Mouse (Mus musculus) neural tube, embryonic 12.5 days (tissue): Measurements from ENCODE around the gene Myl3. TPM values are rescaled to one million over a fixed set of nuclear protein-coding genes. Genes with fewer than 3 reads are reported as not detected.
A peak's percentile ranks its signal among the peaks of the same experiment; 100 is the strongest.

Experiments used
- ATAC-seq: fragments of 200-750 bp; cut with Nextera tagmentation; 2 replicates; pipeline ENCODE4 v1.8.0; 2017; ENCODE audit warnings: low read depth, mild to moderate bottlenecking, moderate TSS enrichment, moderate library complexity; ENCODE audit not compliant: low FRiP score
- H3K27ac ChIP-seq: fragments of 300-500 bp; sonication (generic); 2 replicates; pipeline ENCODE4 v1.5.1; 2016
- H3K27me3 ChIP-seq: fragments of 300-500 bp; sonication (generic); replicated peaks from 2 replicates; pipeline ENCODE4 v1.6.1; 2016; ENCODE audit warnings: mild to moderate bottlenecking
- H3K36me3 ChIP-seq: fragments of 300-500 bp; sonication (generic); 2 replicates; pipeline ENCODE4 v1.6.1; 2016; ENCODE audit warnings: mild to moderate bottlenecking
- H3K4me1 ChIP-seq: fragments of 300-500 bp; sonication (generic); 2 replicates; pipeline ENCODE4 v1.6.1; 2016
- H3K4me2 ChIP-seq: fragments of 300-500 bp; sonication (generic); replicated peaks from 2 replicates; pipeline ENCODE4 v1.6.1; 2016; ENCODE audit warnings: mild to moderate bottlenecking
- H3K4me3 ChIP-seq: fragments of 300-500 bp; sonication (generic); 2 replicates; pipeline ENCODE4 v1.5.1; 2016
- H3K9ac ChIP-seq: fragments of 300-500 bp; sonication (generic); 2 replicates; pipeline ENCODE4 v1.6.1; 2016; ENCODE audit warnings: mild to moderate bottlenecking
- H3K9me3 ChIP-seq: fragments of 300-500 bp; sonication (generic); 2 replicates; pipeline ENCODE4 v1.6.1; 2016; ENCODE audit warnings: mild to moderate bottlenecking
- WGBS: fragments of 180-500 bp; shearing (Covaris S2); methylation state at CpG from one replicate; pipeline ENCODE4 v1.1.7; 2016; 5-methylcytosine and 5-hydroxymethylcytosine counted together
- polyA plus RNA-seq: library from polyadenylated mRNA; unstranded; fragments of >200 nt; fragmentation: Nextera tagmentation; extraction: Ambion mirVana; gene quantifications from 2 replicates; pipeline ENCODE4 v1.2.1, GENCODE M21; 2016

Myl3 gene
- polyA plus RNA-seq, 1 experiment from 2014 or later: 1.0 TPM

GRCm38 (mm10) chr9:110712545-110712944 is 29.1 kb upstream of the Myl3 start:
- Histone ChIP-seq H3K27ac (no peak overlapping the region), H3K4me2 (no peak overlapping the region), H3K4me1 (no peaks in the 10 kb centered on the region), H3K27me3 (no peaks in the 10 kb centered on the region), H3K4me3 (no peak overlapping the region), H3K9me3 (no peaks in the 10 kb centered on the region), H3K36me3 (peaks cover 38% of the 10 kb centered on the region), H3K9ac (no peak overlapping the region)
- 92% methylated on average over 4 of the region's 4 CpGs for WGBS
- no peak for ATAC-seq

GRCm38 (mm10) chr9:110713389-110713788 is 28.3 kb upstream of the Myl3 start:
- Histone ChIP-seq H3K9ac (no peak overlapping the region), H3K27ac (no peak overlapping the region), H3K36me3 (peaks cover 33% of the 10 kb centered on the region), H3K4me3 (no peak overlapping the region), H3K9me3 (no peaks in the 10 kb centered on the region), H3K4me2 (no peak overlapping the region), H3K4me1 (no peaks in the 10 kb centered on the region), H3K27me3 (no peaks in the 10 kb centered on the region)
- no peak for ATAC-seq
- whole genome bisulfite sequencing: 67% methylated on average over 1 of the region's 1 CpGs

GRCm38 (mm10) chr9:110715426-110715825 is 26.2 kb upstream of the Myl3 start:
- Histone ChIP-seq H3K9ac (no peak overlapping the region), H3K4me3 (no peak overlapping the region), H3K4me1 (0 out of 2 replicates have a peak, but pooled peaks cover 7% of the 10 kb centered on the region), H3K27ac (no peak overlapping the region), H3K36me3 (peaks cover 30% of the 10 kb centered on the region; the same call in 1 of the 2 replicates), H3K27me3 (no peaks in the 10 kb centered on the region), H3K4me2 (no peak overlapping the region), H3K9me3 (no peaks in the 10 kb centered on the region)
- WGBS: 56% methylated on average over 1 of the region's 1 CpGs
- no peak for ATAC-seq

- H3K4me3 ChIP-seq: no peak overlapping the region
- H3K4me1 ChIP-seq: 0 out of 2 replicates have a peak, but pooled peaks cover 7% of the 10 kb centered on the region
- H3K9ac ChIP-seq: no peak overlapping the region
- H3K27me3 ChIP-seq: no peaks in the 10 kb centered on the region
- H3K4me2 ChIP-seq: no peak overlapping the region
- H3K27ac ChIP-seq: no peak overlapping the region
- H3K36me3 ChIP-seq: peaks cover 22% of the 10 kb centered on the region; the same call in 1 of the 2 replicates
- ATAC-seq: peak; percentile 77
- no peaks in the 10 kb centered on the region for H3K9me3 ChIP-seq
- WGBS: 31% methylated on average over 4 of the region's 4 CpGs
Measured at GRCm38 (mm10) chr9:110716775-110717174, 24.9 kb upstream of the Myl3 start.

- WGBS: 90% methylated on average over 6 of the region's 6 CpGs
- Histone ChIP-seq H3K36me3 (peaks cover 18% of the 10 kb centered on the region; the same call in 1 of the 2 replicates), H3K9ac (no peak overlapping the region), H3K27ac (no peak overlapping the region), H3K4me2 (no peak overlapping the region), H3K9me3 (no peaks in the 10 kb centered on the region), H3K4me1 (0 out of 2 replicates have a peak, but pooled peaks cover 7% of the 10 kb centered on the region), H3K4me3 (no peak overlapping the region), H3K27me3 (no peaks in the 10 kb centered on the region)
- ATAC-seq: no peak
Measured at GRCm38 (mm10) chr9:110718071-110718470, 23.6 kb upstream of the Myl3 start.

- ATAC-seq: no peak
- peaks cover 20% of the 10 kb centered on the region; the same call in 1 of the 2 replicates for H3K36me3 ChIP-seq
- H3K4me1 ChIP-seq: 0 out of 2 replicates have a peak, but pooled peaks cover 7% of the 10 kb centered on the region
- no peak overlapping the region for H3K27ac ChIP-seq
- H3K9ac ChIP-seq: no peak overlapping the region
- no peak overlapping the region for H3K4me3 ChIP-seq
- no peaks in the 10 kb centered on the region for H3K27me3 ChIP-seq
- H3K4me2 ChIP-seq: no peak overlapping the region
- no peaks in the 10 kb centered on the region for H3K9me3 ChIP-seq
- WGBS: 81% methylated on average over 3 of the region's 3 CpGs
Measured at GRCm38 (mm10) chr9:110718810-110719209, 22.9 kb upstream of the Myl3 start.

- Histone ChIP-seq H3K27me3 (no peaks in the 10 kb centered on the region), H3K27ac (no peak overlapping the region), H3K36me3 (peaks cover 13% of the 10 kb centered on the region; the same call in 1 of the 2 replicates), H3K4me3 (no peak overlapping the region), H3K4me1 (0 out of 2 replicates have a peak, but pooled peaks cover 7% of the 10 kb centered on the region), H3K4me2 (no peak overlapping the region), H3K9ac (no peak overlapping the region), H3K9me3 (no peaks in the 10 kb centered on the region)
- ATAC-seq: no peak
- WGBS: 75% methylated on average over 5 of the region's 5 CpGs
Measured at GRCm38 (mm10) chr9:110719977-110720376, 21.7 kb upstream of the Myl3 start.

- H3K9me3 ChIP-seq: no peaks in the 10 kb centered on the region
Measured at GRCm38 (mm10) chr9:110722060-110722459, 19.6 kb upstream of the Myl3 start.

GRCm38 (mm10) chr9:110725721-110726135 is 15.9 kb upstream of the Myl3 start:
- Histone ChIP-seq H3K9ac (no peak overlapping the region), H3K9me3 (no peaks in the 10 kb centered on the region), H3K4me2 (0 out of 2 replicates have a peak overlapping the region, but pooled peaks have one; percentile 24), H3K4me3 (no peak overlapping the region), H3K36me3 (peaks cover 8% of the 10 kb centered on the region; the same call in 1 of the 2 replicates), H3K27ac (no peak overlapping the region), H3K27me3 (peaks cover 19% of the 10 kb centered on the region), H3K4me1 (peaks cover 19% of the 10 kb centered on the region)
- ATAC-seq: peak; percentile 26; the same call in 1 of the 2 replicates
- WGBS: 14% methylated on average over 9 of the region's 9 CpGs

More at GRCm38 (mm10) chr9:110722060-110722459, 19.6 kb upstream of the Myl3 start:
- peaks cover 11% of the 10 kb centered on the region for H3K27me3 ChIP-seq
- no peak overlapping the region for H3K27ac ChIP-seq
- no peak overlapping the region for H3K9ac ChIP-seq
- H3K4me3 ChIP-seq: no peak overlapping the region
- H3K4me1 ChIP-seq: peaks cover 24% of the 10 kb centered on the region
- peaks cover 8% of the 10 kb centered on the region; the same call in 1 of the 2 replicates for H3K36me3 ChIP-seq
- 75% methylated on average over 10 of the region's 10 CpGs for WGBS
- no peak for ATAC-seq
- H3K4me2 ChIP-seq: no peak overlapping the region

GRCm38 (mm10) chr9:110726867-110727266 is 14.8 kb upstream of the Myl3 start:
- peaks cover 8% of the 10 kb centered on the region; the same call in 1 of the 2 replicates for H3K36me3 ChIP-seq
- peak overlapping the region; percentile 2; the same call in 1 of the 2 replicates for H3K4me3 ChIP-seq
- H3K27ac ChIP-seq: no peak overlapping the region
- H3K9ac ChIP-seq: no peak overlapping the region
- no peak for ATAC-seq
- peaks cover 19% of the 10 kb centered on the region for H3K27me3 ChIP-seq
- peaks cover 21% of the 10 kb centered on the region for H3K4me1 ChIP-seq
- no peaks in the 10 kb centered on the region for H3K9me3 ChIP-seq
- 21% methylated on average over 33 of the region's 33 CpGs for WGBS
- H3K4me2 ChIP-seq: peak overlapping the region; percentile 47

GRCm38 (mm10) chr9:110729841-110730240 is 11.8 kb upstream of the Myl3 start:
- ATAC-seq: no peak
- no peak overlapping the region for H3K27ac ChIP-seq
- H3K4me1 ChIP-seq: peaks cover 48% of the 10 kb centered on the region
- H3K4me2 ChIP-seq: no peak overlapping the region
- H3K4me3 ChIP-seq: no peak overlapping the region
- H3K9me3 ChIP-seq: no peaks in the 10 kb centered on the region
- whole genome bisulfite sequencing: 18% methylated on average over 8 of the region's 8 CpGs
- no peaks in the 10 kb centered on the region; the same call in 1 of the 2 replicates for H3K36me3 ChIP-seq
- peaks cover 19% of the 10 kb centered on the region for H3K27me3 ChIP-seq
- H3K9ac ChIP-seq: no peak overlapping the region

- H3K27ac ChIP-seq: no peak overlapping the region
- H3K9ac ChIP-seq: no peak overlapping the region
- H3K9me3 ChIP-seq: no peaks in the 10 kb centered on the region
- H3K36me3 ChIP-seq: no peaks in the 10 kb centered on the region; the same call in 1 of the 2 replicates
- H3K4me1 ChIP-seq: peaks cover 40% of the 10 kb centered on the region
- H3K27me3 ChIP-seq: peaks cover 10% of the 10 kb centered on the region
- H3K4me3 ChIP-seq: no peak overlapping the region
- H3K4me2 ChIP-seq: peak overlapping the region; percentile 67
- ATAC-seq: peak; percentile 9; the same call in 1 of the 2 replicates
- WGBS: 53% methylated on average over 4 of the region's 4 CpGs
Measured at GRCm38 (mm10) chr9:110731859-110732258, 9.8 kb upstream of the Myl3 start.

GRCm38 (mm10) chr9:110732623-110733022 is 9.0 kb upstream of the Myl3 start:
- H3K27ac ChIP-seq: no peak overlapping the region
- H3K4me1 ChIP-seq: peaks cover 43% of the 10 kb centered on the region
- peak overlapping the region; percentile 22; the same call in 1 of the 2 replicates for H3K9ac ChIP-seq
- no peaks in the 10 kb centered on the region; the same call in 1 of the 2 replicates for H3K36me3 ChIP-seq
- peak overlapping the region; percentile 21; the same call in 1 of the 2 replicates for H3K4me3 ChIP-seq
- ATAC-seq: peak; percentile 85
- peaks cover 3% of the 10 kb centered on the region for H3K27me3 ChIP-seq
- H3K9me3 ChIP-seq: no peaks in the 10 kb centered on the region
- under 1% methylated on average over 26 of the region's 26 CpGs for WGBS
- H3K4me2 ChIP-seq: peak overlapping the region; percentile 67
